Mouse (Mus musculus) hindbrain, embryonic 14.5 days (tissue): Measurements from ENCODE around the gene Mettl8. TPM values are rescaled to one million over a fixed set of nuclear protein-coding genes. Genes with fewer than 3 reads are reported as not detected.

Experiments used
- ATAC-seq: fragments of 200-750 bp; cut with Nextera tagmentation; 2 replicates; pipeline ENCODE4 v1.8.0; 2017; ENCODE audit warnings: moderate number of reproducible peaks, mild to moderate bottlenecking, moderate TSS enrichment, moderate library complexity; ENCODE audit not compliant: low FRiP score
- DNase-seq: peaks from one replicate; pipeline ENCODE4 v3.0.0-alpha.2; 2015; ENCODE audit warnings: low spot score
- H3K27ac ChIP-seq: fragments of 300-500 bp; sonication (generic); 2 replicates; pipeline ENCODE4 v1.5.1; 2014; ENCODE audit warnings: mild to moderate bottlenecking, moderate library complexity
- H3K27me3 ChIP-seq: fragments of 300-500 bp; sonication (generic); 2 replicates; pipeline ENCODE4 v1.6.1; 2014; ENCODE audit warnings: mild to moderate bottlenecking, low read length, mixed read lengths; ENCODE audit not compliant: control insufficient read depth, insufficient read depth
- H3K36me3 ChIP-seq: fragments of 300-500 bp; sonication (generic); replicated peaks from 2 replicates; pipeline ENCODE4 v1.6.1; 2014; ENCODE audit not compliant: control insufficient read depth, insufficient read depth
- H3K4me1 ChIP-seq: fragments of 300-500 bp; sonication (generic); replicated peaks from 2 replicates; pipeline ENCODE4 v1.6.1; 2014; ENCODE audit warnings: antibody characterized with exemption, low read length, mixed read lengths; ENCODE audit not compliant: control insufficient read depth, insufficient read depth
- H3K4me2 ChIP-seq: fragments of 300-500 bp; sonication (generic); replicated peaks from 2 replicates; pipeline ENCODE4 v1.6.1; 2014; ENCODE audit warnings: mild to moderate bottlenecking, moderate library complexity
- H3K4me3 ChIP-seq: fragments of 300-500 bp; sonication (generic); replicated peaks from 2 replicates; pipeline ENCODE4 v1.5.1; 2014; ENCODE audit warnings: mild to moderate bottlenecking, low read length
- H3K9ac ChIP-seq: fragments of 300-500 bp; sonication (generic); 2 replicates; pipeline ENCODE4 v1.6.1; 2014
- H3K9me3 ChIP-seq: fragments of 300-500 bp; sonication (generic); 2 replicates; pipeline ENCODE4 v1.6.1; 2016; ENCODE audit warnings: low read length; ENCODE audit not compliant: control insufficient read depth
- WGBS: fragments of 180-500 bp; shearing (Covaris S2); extraction: QIAGEN DNeasy Blood & Tissue Kit; methylation state at CpG from one replicate; pipeline ENCODE4 v1.1.7; 2014; 5-methylcytosine and 5-hydroxymethylcytosine counted together
- polyA plus RNA-seq: library from polyadenylated mRNA; unstranded; fragments of >200 nt; fragmentation: Nextera tagmentation; extraction: Ambion mirVana; gene quantifications from 2 replicates; pipeline ENCODE4 v1.2.1, GENCODE M21; 2014

The Mettl8 gene
- polyA plus RNA-seq, 1 experiment from 2014 or later: 10.9 TPM

DNA sequence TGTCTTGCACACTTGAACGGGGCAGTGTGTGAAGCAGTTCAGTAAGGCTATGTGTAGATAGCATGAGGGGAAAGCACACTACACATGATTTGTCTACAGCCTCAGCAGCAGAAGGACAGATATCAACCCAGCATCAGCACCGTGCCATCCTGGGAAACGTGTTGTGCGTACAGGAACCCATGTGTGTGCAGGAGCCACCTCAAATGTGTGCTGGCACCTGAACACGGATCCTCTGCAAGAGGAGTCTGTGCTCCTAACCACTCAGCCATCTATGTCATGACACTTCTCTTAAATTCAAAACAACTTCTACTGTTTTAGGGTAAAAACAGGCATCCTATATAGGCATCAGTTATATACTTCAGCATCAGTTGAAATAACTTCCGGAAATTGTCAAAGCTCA lies 80.6 kb downstream of the Mettl8 start:
- Histone ChIP-seq H3K9ac (no peak overlapping the region), H3K36me3 (no peaks in the 10 kb centered on the region), H3K27ac (no peak overlapping the region), H3K4me2 (no peak overlapping the region), H3K27me3 (no peaks in the 10 kb centered on the region), H3K4me3 (no peak overlapping the region), H3K9me3 (no peaks in the 10 kb centered on the region), H3K4me1 (no peaks in the 10 kb centered on the region; the same call in 1 of the 2 replicates)
- WGBS: 95% methylated on average over 6 of the region's 6 CpGs
- DNase-seq (no peak), ATAC-seq (no peak)

DNA sequence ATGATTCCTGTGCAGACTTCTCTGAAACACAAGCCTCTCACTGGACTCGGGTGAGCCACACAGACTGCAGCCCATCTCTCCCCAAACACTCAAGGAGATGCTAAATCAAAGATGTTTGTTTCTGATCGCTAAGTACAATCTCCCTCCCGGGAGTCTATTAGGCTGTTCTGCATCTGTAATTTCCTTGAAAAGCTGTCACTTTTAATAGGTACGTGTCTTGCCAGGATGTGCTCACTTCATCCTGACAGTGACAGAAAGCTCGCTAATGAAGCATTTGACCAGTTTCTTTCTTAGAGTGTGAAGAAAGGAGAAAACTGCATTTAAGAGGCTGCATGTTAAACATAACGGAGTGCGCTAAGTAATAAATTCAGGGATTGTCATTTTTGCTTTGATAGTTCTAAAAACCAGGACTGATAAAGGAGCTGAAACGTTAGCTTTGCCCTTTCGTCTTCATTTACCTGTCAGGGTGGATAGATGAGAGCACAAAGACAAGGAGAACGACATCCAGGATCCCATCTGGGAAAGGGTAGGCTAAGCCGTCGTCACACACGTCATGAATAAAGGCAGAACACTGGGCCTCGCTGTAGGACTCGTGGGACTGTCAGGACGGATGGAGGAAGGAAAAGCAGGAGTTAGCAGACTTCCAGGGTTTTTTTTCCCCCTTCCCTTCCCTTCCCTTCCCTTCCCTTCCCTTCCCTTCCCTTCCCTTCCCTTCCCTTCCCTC lies 82.4 kb downstream of the Mettl8 start:
- no peaks in the 10 kb centered on the region; the same call in 1 of the 2 replicates for H3K4me1 ChIP-seq
- no peak overlapping the region for H3K9ac ChIP-seq
- DNase-seq: peak; percentile 31
- WGBS: 49% methylated on average over 16 of the region's 16 CpGs
- H3K4me3 ChIP-seq: no peak overlapping the region
- H3K4me2 ChIP-seq: peak overlapping the region; percentile 10; the same call in 1 of the 2 replicates
- 0 out of 2 replicates have a peak overlapping the region, but pooled peaks have one; percentile 46 for H3K27ac ChIP-seq
- H3K9me3 ChIP-seq: no peaks in the 10 kb centered on the region
- no peak for ATAC-seq
- no peaks in the 10 kb centered on the region for H3K27me3 ChIP-seq
- no peaks in the 10 kb centered on the region for H3K36me3 ChIP-seq

DNA sequence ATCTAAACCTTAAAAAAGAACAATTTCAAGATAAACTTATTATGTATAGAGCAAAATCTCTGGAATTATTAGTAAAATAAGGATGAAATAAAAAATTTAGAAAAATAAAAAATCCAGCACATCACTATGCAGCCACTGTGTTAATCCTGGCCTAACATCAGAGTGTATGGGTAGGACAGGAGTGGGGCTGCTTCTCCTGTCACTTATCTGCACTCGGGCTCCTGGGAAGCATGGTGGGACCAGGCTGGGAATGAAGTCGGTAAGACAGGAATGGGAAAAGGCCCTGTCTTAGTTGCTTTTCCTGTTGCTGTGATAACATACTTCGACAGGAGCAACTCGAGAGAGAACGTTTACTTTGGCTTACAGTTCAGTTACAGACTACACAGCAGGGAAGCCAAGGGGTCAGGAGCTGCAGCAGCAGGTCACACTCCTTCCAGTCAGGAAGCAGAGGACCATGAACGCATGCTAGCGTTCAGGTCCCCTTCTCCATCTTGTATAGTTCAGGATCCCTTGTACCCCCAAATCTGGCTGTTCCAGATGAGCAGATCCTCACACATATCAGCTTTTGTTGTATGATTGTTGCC lies 85.1 kb downstream of the Mettl8 start:
- WGBS: 59% methylated on average over 7 of the region's 7 CpGs
- Histone ChIP-seq H3K4me3 (no peak overlapping the region), H3K27me3 (no peaks in the 10 kb centered on the region), H3K4me1 (no peaks in the 10 kb centered on the region; the same call in 1 of the 2 replicates), H3K27ac (no peak overlapping the region), H3K4me2 (no peak overlapping the region), H3K9me3 (no peaks in the 10 kb centered on the region), H3K9ac (no peak overlapping the region), H3K36me3 (no peaks in the 10 kb centered on the region)
- DNase-seq (no peak), ATAC-seq (no peak)

DNA sequence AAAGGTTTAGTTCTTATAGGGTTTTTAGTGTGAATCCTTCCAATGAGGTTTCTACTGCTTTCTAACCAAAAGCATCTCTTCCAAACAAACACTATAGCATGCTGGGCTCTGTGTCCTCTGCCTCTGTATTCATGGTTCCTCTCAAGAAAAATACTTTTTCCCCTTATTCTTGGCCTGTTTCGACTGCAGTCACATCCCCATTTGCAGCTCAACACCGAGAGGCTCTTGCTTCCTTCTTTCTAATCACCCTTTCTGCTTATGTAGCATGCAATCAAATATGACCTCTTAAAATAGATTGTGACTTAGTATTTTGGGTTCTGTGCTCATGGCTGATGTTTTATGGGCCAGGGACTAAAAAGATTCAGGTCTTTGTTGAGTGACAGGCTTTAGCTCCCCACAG lies 87.1 kb downstream of the Mettl8 start:
- no peak overlapping the region for H3K4me3 ChIP-seq
- no peak overlapping the region for H3K4me2 ChIP-seq
- no peaks in the 10 kb centered on the region; the same call in 1 of the 2 replicates for H3K4me1 ChIP-seq
- DNase-seq (no peak), ATAC-seq (no peak)
- H3K36me3 ChIP-seq: no peaks in the 10 kb centered on the region
- H3K9ac ChIP-seq: no peak overlapping the region
- no peaks in the 10 kb centered on the region for H3K27me3 ChIP-seq
- 88% methylated on average over 2 of the region's 2 CpGs for WGBS
- H3K27ac ChIP-seq: no peak overlapping the region
- no peaks in the 10 kb centered on the region for H3K9me3 ChIP-seq

DNA sequence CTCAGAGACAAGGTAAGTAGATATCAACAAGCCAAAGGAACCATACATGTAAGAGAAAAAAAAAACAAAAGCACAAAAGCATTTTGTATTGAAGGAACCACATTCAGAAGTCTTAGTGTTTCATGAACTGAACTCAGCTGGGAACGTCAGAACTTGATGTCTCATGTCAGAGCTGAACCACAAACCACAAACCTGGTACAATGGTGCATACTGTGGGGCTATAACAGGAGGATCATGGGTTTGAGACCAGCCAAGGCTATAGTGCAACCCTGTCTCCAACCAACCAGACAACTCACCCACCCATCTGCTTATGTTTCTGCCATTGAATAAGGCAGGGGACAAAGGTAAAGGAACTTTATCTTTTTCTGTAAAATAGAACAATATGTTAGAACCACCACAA lies 88.2 kb downstream of the Mettl8 start:
- Histone ChIP-seq H3K4me1 (no peaks in the 10 kb centered on the region), H3K27ac (no peak overlapping the region), H3K27me3 (no peaks in the 10 kb centered on the region), H3K9me3 (no peaks in the 10 kb centered on the region), H3K4me3 (no peak overlapping the region), H3K4me2 (no peak overlapping the region), H3K9ac (no peak overlapping the region), H3K36me3 (no peaks in the 10 kb centered on the region)
- ATAC-seq (no peak), DNase-seq (no peak)
- 83% methylated on average over 1 of the region's 1 CpGs for WGBS

DNA sequence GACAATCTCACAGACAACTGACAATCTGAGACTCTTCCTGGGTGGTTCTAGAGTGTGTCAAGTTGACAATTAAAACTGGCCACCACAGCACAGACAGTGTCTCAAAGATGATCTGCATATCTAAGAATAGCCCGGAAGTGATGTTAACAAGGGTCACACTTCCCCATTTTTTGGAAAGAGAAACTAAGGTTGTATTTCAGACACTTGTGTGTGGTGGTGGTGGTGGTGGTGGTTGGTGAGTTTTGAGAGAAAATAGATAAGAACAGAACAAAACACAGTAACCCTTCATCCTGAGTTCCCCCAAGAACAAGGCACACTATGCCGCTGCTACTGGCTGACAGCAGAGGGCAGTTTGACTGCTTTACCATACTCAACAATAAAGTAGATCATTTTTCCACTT lies 90.6 kb downstream of the Mettl8 start:
- Histone ChIP-seq H3K27me3 (no peaks in the 10 kb centered on the region), H3K27ac (no peak overlapping the region), H3K9ac (no peak overlapping the region), H3K9me3 (no peaks in the 10 kb centered on the region), H3K36me3 (no peaks in the 10 kb centered on the region), H3K4me1 (no peaks in the 10 kb centered on the region; the same call in 1 of the 2 replicates), H3K4me2 (no peak overlapping the region), H3K4me3 (no peak overlapping the region)
- no peak for ATAC-seq
- 94% methylated on average over 2 of the region's 2 CpGs for WGBS
- DNase-seq: no peak

DNA sequence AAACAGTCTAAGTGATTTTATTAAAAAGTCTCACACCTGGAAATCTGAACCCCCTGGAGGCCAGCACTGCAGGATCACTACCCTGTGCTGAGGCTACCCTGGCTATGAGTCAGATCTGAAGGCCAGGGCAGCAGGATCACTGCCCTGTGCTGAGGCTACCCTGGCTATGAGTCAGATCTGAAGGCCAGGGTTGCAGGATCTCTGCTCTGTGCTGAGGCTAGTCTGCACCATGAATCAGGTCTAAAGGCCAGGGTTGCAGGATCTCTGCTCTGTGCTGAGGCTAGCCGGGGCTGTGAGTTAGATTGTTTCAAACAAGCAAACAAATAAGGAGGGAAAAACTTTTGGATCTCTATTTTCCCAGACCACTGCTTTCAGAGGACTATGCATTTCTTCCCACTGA lies 92.5 kb downstream of the Mettl8 start:
- Histone ChIP-seq H3K9ac (no peak overlapping the region), H3K36me3 (no peaks in the 10 kb centered on the region), H3K27me3 (no peaks in the 10 kb centered on the region), H3K4me2 (no peak overlapping the region), H3K4me3 (no peak overlapping the region), H3K27ac (no peak overlapping the region), H3K4me1 (no peaks in the 10 kb centered on the region; the same call in none of the 2 replicates), H3K9me3 (no peaks in the 10 kb centered on the region)
- ATAC-seq (no peak), DNase-seq (no peak)
- 95% methylated on average over 1 of the region's 1 CpGs for WGBS

DNA sequence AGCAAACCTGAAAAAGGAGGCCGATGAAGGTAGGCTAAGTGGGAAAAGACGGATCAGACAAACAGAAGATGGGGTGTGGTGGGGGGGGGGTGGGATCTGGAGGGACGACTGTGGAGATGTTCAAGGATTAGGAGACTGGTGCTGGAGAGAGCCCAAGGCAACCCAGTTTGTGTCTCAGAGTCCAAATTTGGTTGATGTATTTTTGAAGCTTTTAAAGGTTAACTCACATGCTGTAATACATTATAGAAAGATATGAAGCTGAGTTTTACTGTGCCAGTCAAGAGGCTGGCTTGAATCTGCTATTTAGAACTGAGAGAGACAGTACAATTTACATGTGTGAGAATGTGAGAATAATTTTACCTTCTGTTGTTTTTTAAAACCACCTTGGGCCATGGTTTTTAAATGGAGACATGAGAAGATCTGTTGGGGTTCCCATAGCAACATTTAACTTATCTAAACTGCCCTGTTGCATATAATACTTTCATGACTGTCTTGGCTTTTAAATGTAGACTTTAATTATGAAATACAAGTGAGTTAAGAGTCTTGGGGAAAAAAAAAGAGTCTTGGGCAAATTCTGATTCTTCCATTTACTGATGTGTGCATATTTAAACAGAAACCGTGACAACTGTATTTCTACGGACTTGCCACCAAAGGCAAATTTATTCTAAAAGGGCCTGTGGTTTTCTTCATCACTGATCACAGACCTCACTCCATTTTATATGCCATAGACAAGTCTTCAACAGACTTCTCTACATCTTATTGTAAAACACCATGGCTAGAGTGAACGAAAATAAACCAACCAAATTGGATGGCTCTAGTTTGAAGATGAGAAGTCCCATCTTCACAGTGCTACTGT lies 94.1 kb downstream of the Mettl8 start:
- no peak overlapping the region for H3K27ac ChIP-seq
- no peaks in the 10 kb centered on the region for H3K9me3 ChIP-seq
- H3K27me3 ChIP-seq: no peaks in the 10 kb centered on the region
- H3K36me3 ChIP-seq: no peaks in the 10 kb centered on the region
- no peak overlapping the region for H3K4me2 ChIP-seq
- no peak for DNase-seq
- no peak for ATAC-seq
- H3K4me1 ChIP-seq: no peaks in the 10 kb centered on the region; the same call in none of the 2 replicates
- H3K9ac ChIP-seq: no peak overlapping the region
- H3K4me3 ChIP-seq: no peak overlapping the region
- WGBS: 76% methylated on average over 6 of the region's 6 CpGs

DNA sequence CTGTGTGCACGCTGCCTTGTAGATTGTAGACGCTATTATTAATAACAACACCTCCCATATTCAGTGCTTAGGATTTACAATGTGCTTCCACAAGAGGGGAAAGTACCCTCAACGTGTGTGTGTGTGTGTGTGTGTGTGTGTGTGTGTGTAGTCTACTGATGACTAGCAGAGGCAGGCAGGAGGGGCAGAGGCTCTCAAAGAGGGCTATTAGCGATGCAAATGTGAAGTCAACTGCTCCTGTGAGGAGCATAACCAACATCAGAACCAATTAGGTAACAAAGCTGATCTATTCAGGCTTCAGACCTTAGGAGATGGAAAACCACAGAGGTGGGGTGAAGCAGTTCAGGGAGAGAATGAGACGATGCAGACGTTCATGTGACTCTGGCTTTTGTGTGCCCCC lies 95.3 kb downstream of the Mettl8 start:
- Histone ChIP-seq H3K9ac (no peak overlapping the region), H3K4me3 (no peak overlapping the region), H3K27me3 (no peaks in the 10 kb centered on the region), H3K9me3 (no peaks in the 10 kb centered on the region), H3K27ac (peak overlapping the region; percentile 41; the same call in 1 of the 2 replicates), H3K36me3 (no peaks in the 10 kb centered on the region), H3K4me2 (no peak overlapping the region), H3K4me1 (no peaks in the 10 kb centered on the region; the same call in none of the 2 replicates)
- WGBS: 58% methylated on average over 6 of the region's 6 CpGs
- DNase-seq (no peak), ATAC-seq (peak; percentile 77)
